In the genomic region with DNA sequence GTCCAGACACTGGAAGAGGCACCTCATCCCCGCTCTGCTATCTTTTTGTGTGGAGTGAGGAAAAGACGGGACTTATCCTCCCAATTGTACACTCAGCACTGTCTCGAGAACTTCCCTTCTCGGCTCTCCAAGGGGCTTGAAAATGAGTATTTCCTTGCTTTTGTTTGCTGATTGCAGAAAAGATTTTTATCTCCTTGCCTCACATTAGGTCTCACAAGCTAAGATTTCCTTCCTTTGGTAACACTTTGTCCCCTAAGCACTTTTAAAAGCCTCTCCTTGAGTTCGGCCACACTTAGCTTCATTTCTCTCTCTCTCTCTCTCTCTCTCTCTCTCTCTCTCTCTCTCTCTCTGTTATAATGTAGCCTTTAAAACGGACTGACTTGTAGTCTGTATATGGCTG, we compare ENCODE assay signal across 26 mouse cellular contexts.
DNase-seq lines count a peak whose midpoint lies in the region; ATAC-seq and TF ChIP-seq lines count a peak whose summit lies in the region.
"Had no signal": no experiment of that assay in that cellular context is flagged by ENCODE, and none has a peak within 500 bp of the region (broad histone marks: within the 10 kb centered on the region; RNA-seq: fewer than 3 reads in every experiment).

No protein-coding gene starts in this region.

- peak overlapping the region; percentile 50; the same call in 1 of the 2 replicates for H3K27ac ChIP-seq in lung, embryonic 15.5 days
- peak overlapping the region; percentile 48; the same call in 1 of the 2 replicates for H3K27ac ChIP-seq in embryonic facial prominence, embryonic 13.5 days
- H3K27ac ChIP-seq: embryonic facial prominence, embryonic 15.5 days; gastrocnemius, adult 2 months; heart, embryonic 15.5 days; hindbrain, embryonic 12.5 days; hindbrain, embryonic 15.5 days had no signal

- no peak overlapping the region for H3K4me2 ChIP-seq in lung, embryonic 15.5 days
- no peak overlapping the region for H3K4me2 ChIP-seq in embryonic facial prominence, embryonic 13.5 days
- H3K4me2 ChIP-seq: embryonic facial prominence, embryonic 15.5 days; heart, embryonic 12.5 days; heart, embryonic 15.5 days; hindbrain, embryonic 12.5 days; hindbrain, embryonic 15.5 days had no signal

- peaks cover 6% of the 10 kb centered on the region for H3K4me1 ChIP-seq in lung, embryonic 15.5 days
- no peaks in the 10 kb centered on the region; the same call in 1 of the 2 replicates for H3K4me1 ChIP-seq in lung, adult 2 months (ENCODE audit: control insufficient read depth, insufficient read depth, low read length)
- H3K4me1 ChIP-seq in embryonic facial prominence, embryonic 13.5 days = peaks cover 32% of the 10 kb centered on the region
- H3K4me1 ChIP-seq: hindbrain, embryonic 12.5 days; hindbrain, embryonic 15.5 days had no signal

- WGBS in lung, embryonic 15.5 days = 25% methylated on average over 6 of the region's 6 CpGs
- 29% methylated on average over 6 of the region's 6 CpGs for WGBS in lung, adult 2 months
- WGBS in embryonic facial prominence, embryonic 13.5 days = 51% methylated on average over 6 of the region's 6 CpGs

- no peaks in the 10 kb centered on the region for H3K9me3 ChIP-seq in lung, embryonic 15.5 days
- no peaks in the 10 kb centered on the region for H3K9me3 ChIP-seq in embryonic facial prominence, embryonic 13.5 days
- H3K9me3 ChIP-seq: embryonic facial prominence, embryonic 15.5 days; heart, embryonic 12.5 days; heart, embryonic 15.5 days; hindbrain, embryonic 12.5 days; hindbrain, embryonic 15.5 days had no signal

- no peak for TF ChIP-seq CTCF in lung, adult 2 months (IDR thresholded peaks at IDR 0.05; ENCODE audit: insufficient read depth, low read length)

- no peak for ATAC-seq in lung, embryonic 15.5 days (ENCODE audit: borderline replicate concordance, extremely low read depth, low FRiP score, low TSS enrichment)
- 0 out of 2 replicates have a peak, but pooled peaks have one; percentile 15 for ATAC-seq in common myeloid progenitor, adult 5-6 weeks (replicated peaks; ENCODE audit: low read depth, poor library complexity, severe bottlenecking)
- no peak for ATAC-seq in embryonic facial prominence, embryonic 13.5 days (ENCODE audit: insufficient number of reproducible peaks, insufficient read depth, low FRiP score, low TSS enrichment, low read depth)
- ATAC-seq: activated CD4-positive, CD25-positive, alpha-beta regulatory T cell, adult 4 months; forebrain, embryonic 14.5 days; forebrain, postnatal 0 days had no signal

- H3K4me3 ChIP-seq in lung, embryonic 15.5 days = no peak overlapping the region
- H3K4me3 ChIP-seq in lung, adult 2 months (replicated peaks; ENCODE audit: extremely low read depth, low read depth, low read length) = no peak overlapping the region
- no peak overlapping the region for H3K4me3 ChIP-seq in embryonic facial prominence, embryonic 13.5 days
- H3K4me3 ChIP-seq: embryonic facial prominence, embryonic 15.5 days; gastrocnemius, adult 2 months; heart, embryonic 12.5 days; heart, embryonic 15.5 days; hindbrain, embryonic 12.5 days; hindbrain, embryonic 15.5 days had no signal

- no peaks in the 10 kb centered on the region for H3K36me3 ChIP-seq in lung, embryonic 15.5 days
- no peaks in the 10 kb centered on the region for H3K36me3 ChIP-seq in embryonic facial prominence, embryonic 13.5 days
- H3K36me3 ChIP-seq: embryonic facial prominence, embryonic 15.5 days; heart, embryonic 12.5 days; heart, embryonic 15.5 days; hindbrain, embryonic 12.5 days; hindbrain, embryonic 15.5 days had no signal

- no peak for DNase-seq in lung, postnatal 10 days
- peak; percentile 8 for DNase-seq in lung, postnatal 36 days
- DNase-seq in lung, adult 2 months = no peak
- no peak for DNase-seq in embryo, embryonic 9.5 days (ENCODE audit: extremely low spot score)
- DNase-seq in layer of hippocampus, adult 9-11 months = no peak
- DNase-seq: adrenal gland, postnatal 10 days; adrenal gland, postnatal 36 days; cerebellum, adult 18-20 months; cerebellum, adult 9-10 months; cerebellum, postnatal 14 days; forebrain, postnatal 0 days; gastrocnemius, adult 2 months; gastrocnemius, postnatal 14 days; heart, adult 18-20 months; heart, postnatal 10 days; heart, postnatal 4 days had no signal

- no peak for TF ChIP-seq POLR2A in lung, adult 2 months (IDR thresholded peaks at IDR 0.05; ENCODE audit: borderline replicate concordance, extremely low read depth, low read depth, low read length)

- H3K9ac ChIP-seq in lung, embryonic 15.5 days = no peak overlapping the region
- no peak overlapping the region for H3K9ac ChIP-seq in embryonic facial prominence, embryonic 13.5 days
- H3K9ac ChIP-seq: embryonic facial prominence, embryonic 15.5 days; forebrain, postnatal 0 days; heart, embryonic 12.5 days; heart, embryonic 15.5 days; hindbrain, embryonic 12.5 days; hindbrain, embryonic 15.5 days had no signal

- H3K27me3 ChIP-seq in lung, embryonic 15.5 days = no peaks in the 10 kb centered on the region
- H3K27me3 ChIP-seq in embryonic facial prominence, embryonic 13.5 days = no peaks in the 10 kb centered on the region
- H3K27me3 ChIP-seq: heart, embryonic 12.5 days; heart, embryonic 15.5 days; hindbrain, embryonic 12.5 days; hindbrain, embryonic 15.5 days had no signal
